Comparison of ENCODE assay signal across 22 mouse cellular contexts in the genomic region with DNA sequence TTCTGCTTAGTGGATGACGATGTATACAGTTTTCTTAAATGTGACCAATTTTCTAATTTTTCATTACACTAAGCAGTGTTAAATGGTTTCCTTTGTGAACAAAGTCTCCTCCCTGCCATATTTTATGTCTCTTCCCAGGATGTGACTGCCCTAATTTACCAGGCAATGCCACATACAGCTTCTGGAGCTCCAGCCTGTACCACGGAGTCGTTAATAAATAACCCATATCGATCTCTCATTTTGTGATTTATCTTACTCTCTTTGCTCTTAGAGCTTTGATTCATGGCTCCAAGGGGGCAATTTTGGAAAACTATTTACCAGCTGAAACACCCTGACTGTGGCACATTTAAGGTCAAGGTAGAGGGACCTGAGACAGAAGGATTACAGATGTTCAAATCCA. TPM values are rescaled to one million over a fixed set of nuclear protein-coding genes. Genes with fewer than 3 reads are reported as not detected.
"Had no signal": no experiment of that assay in that cellular context is flagged by ENCODE, and none has a peak within 500 bp of the region (broad histone marks: within the 10 kb centered on the region; RNA-seq: fewer than 3 reads in every experiment).

No protein-coding gene starts in this region.

- H3K27me3 ChIP-seq: kidney, embryonic 15.5 days; limb, embryonic 12.5 days; limb, embryonic 15.5 days; liver, embryonic 15.5 days; midbrain, embryonic 13.5 days had no signal

- H3K27ac ChIP-seq: kidney, embryonic 15.5 days; limb, embryonic 12.5 days; limb, embryonic 15.5 days; liver, embryonic 15.5 days; macrophage; midbrain, embryonic 10.5 days; midbrain, embryonic 13.5 days had no signal

- H3K9me3 ChIP-seq: kidney, embryonic 15.5 days; limb, embryonic 12.5 days; limb, embryonic 15.5 days; liver, embryonic 15.5 days; midbrain, embryonic 10.5 days had no signal

- H3K36me3 ChIP-seq: kidney, embryonic 15.5 days; limb, embryonic 12.5 days; limb, embryonic 15.5 days; liver, embryonic 15.5 days; midbrain, embryonic 10.5 days; midbrain, embryonic 13.5 days had no signal

- H3K9ac ChIP-seq: kidney, embryonic 15.5 days; limb, embryonic 12.5 days; limb, embryonic 15.5 days; liver, embryonic 15.5 days; lung, embryonic 14.5 days; midbrain, embryonic 13.5 days had no signal

- ATAC-seq: hindbrain, embryonic 16.5 days; lung, postnatal 0 days; midbrain, embryonic 13.5 days; midbrain, embryonic 16.5 days had no signal

- H3K4me1 ChIP-seq: kidney, embryonic 15.5 days; limb, embryonic 12.5 days; limb, embryonic 15.5 days; liver, embryonic 15.5 days; midbrain, embryonic 10.5 days; midbrain, embryonic 13.5 days had no signal

- H3K4me2 ChIP-seq: kidney, embryonic 15.5 days; limb, embryonic 12.5 days; limb, embryonic 15.5 days; liver, embryonic 15.5 days; lung, embryonic 14.5 days; midbrain, embryonic 13.5 days had no signal

- H3K4me3 ChIP-seq: kidney, embryonic 15.5 days; limb, embryonic 12.5 days; limb, embryonic 15.5 days; liver, embryonic 15.5 days; midbrain, embryonic 10.5 days; midbrain, embryonic 13.5 days had no signal

- DNase-seq: kidney, adult 11 months; kidney, adult 8-10 months; kidney, postnatal 14 days; kidney, postnatal 4 days; left cerebral cortex, postnatal 4 days; lung, embryonic 14.5 days; retina, postnatal 1 day; right cerebral cortex, postnatal 25 days; spleen, adult 18-20 months; thymus, adult 18-20 months; thymus, postnatal 36 days had no signal

RNA-seq across cellular contexts. Expression of gene Crp, which starts 8.4 kb away (rescaled TPM):
- polyA plus RNA-seq: hindbrain, embryonic 16.5 days; limb, embryonic 12.5 days; lung, embryonic 14.5 days; macrophage; midbrain, embryonic 10.5 days; midbrain, embryonic 13.5 days; midbrain, embryonic 16.5 days; urinary bladder, adult 2 months had no signal
